Mouse (Mus musculus) midbrain, postnatal 0 days (tissue): ENCODE results near the gene Gpc3. TPM values are rescaled to one million over a fixed set of nuclear protein-coding genes. Genes with fewer than 3 reads are reported as not detected.

ENCODE experiments used
- ATAC-seq: fragments of 200-750 bp; cut with Nextera tagmentation; 2 replicates; pipeline ENCODE4 v1.8.0; 2017; ENCODE audit warnings: moderate number of reproducible peaks, mild to moderate bottlenecking, moderate TSS enrichment, moderate library complexity; ENCODE audit not compliant: low FRiP score
- DNase-seq: peaks from one replicate; pipeline ENCODE4 v3.0.0-alpha.2; 2015; ENCODE audit warnings: low spot score
- H3K27ac ChIP-seq: fragments of 300-500 bp; sonication (generic); 2 replicates; pipeline ENCODE4 v1.5.1; 2014; ENCODE audit warnings: low read depth, mild to moderate bottlenecking, low read length, mixed read lengths
- H3K27me3 ChIP-seq: fragments of 300-500 bp; sonication (generic); 2 replicates; pipeline ENCODE4 v1.6.1; 2014; ENCODE audit warnings: low read length, control low read depth, mixed read lengths; ENCODE audit not compliant: insufficient read depth
- H3K36me3 ChIP-seq: fragments of 300-500 bp; sonication (generic); 2 replicates; pipeline ENCODE4 v1.6.1; 2014; ENCODE audit warnings: low read length, control low read depth, mixed read lengths; ENCODE audit not compliant: insufficient read depth
- H3K4me1 ChIP-seq: fragments of 300-500 bp; sonication (generic); 2 replicates; pipeline ENCODE4 v1.6.1; 2014; ENCODE audit warnings: mild to moderate bottlenecking, control low read depth, antibody characterized with exemption, low read length, mixed read lengths; ENCODE audit not compliant: insufficient read depth
- H3K4me2 ChIP-seq: fragments of 300-500 bp; sonication (generic); 2 replicates; pipeline ENCODE4 v1.6.1; 2014; ENCODE audit warnings: low read depth, mild to moderate bottlenecking, low read length, mixed read lengths; ENCODE audit not compliant: poor library complexity, severe bottlenecking
- H3K4me3 ChIP-seq: fragments of 300-500 bp; sonication (generic); 2 replicates; pipeline ENCODE4 v1.5.1; 2014; ENCODE audit warnings: low read depth, mild to moderate bottlenecking, low read length, moderate library complexity
- H3K9ac ChIP-seq: fragments of 300-500 bp; sonication (generic); replicated peaks from 2 replicates; pipeline ENCODE4 v1.6.1; 2014; ENCODE audit warnings: mild to moderate bottlenecking, low read length, moderate library complexity, mixed read lengths; ENCODE audit not compliant: poor library complexity, severe bottlenecking
- H3K9me3 ChIP-seq: fragments of 300-500 bp; sonication (generic); 2 replicates; pipeline ENCODE4 v1.6.1; 2016; ENCODE audit warnings: low read length, control low read depth
- CTCF ChIP-seq: IDR thresholded peaks from 2 replicates; pipeline ENCODE4 v1.5.1; 2016; ENCODE audit warnings: antibody characterized with exemption, mild to moderate bottlenecking
- WGBS: fragments of 180-500 bp; shearing (Covaris S2); extraction: QIAGEN DNeasy Blood & Tissue Kit; methylation state at CpG from one replicate; pipeline ENCODE4 v1.1.7; 2014; 5-methylcytosine and 5-hydroxymethylcytosine counted together
- polyA plus RNA-seq: library from polyadenylated mRNA; unstranded; fragments of >200 nt; fragmentation: Nextera tagmentation; extraction: Ambion mirVana; gene quantifications from 2 replicates; pipeline ENCODE4 v1.2.1, GENCODE M21; 2015
- total RNA-seq: library from RNA; depleted of rRNA; stranded (reverse); fragments of >200 nt; gene quantifications from 2 replicates; pipeline ENCODE4 v1.2.3, GENCODE M21; 2014

Gene Gpc3
- total and polyA plus RNA-seq, 2 experiments from 2014 or later, result 19.3 to 69.3 TPM

DNA sequence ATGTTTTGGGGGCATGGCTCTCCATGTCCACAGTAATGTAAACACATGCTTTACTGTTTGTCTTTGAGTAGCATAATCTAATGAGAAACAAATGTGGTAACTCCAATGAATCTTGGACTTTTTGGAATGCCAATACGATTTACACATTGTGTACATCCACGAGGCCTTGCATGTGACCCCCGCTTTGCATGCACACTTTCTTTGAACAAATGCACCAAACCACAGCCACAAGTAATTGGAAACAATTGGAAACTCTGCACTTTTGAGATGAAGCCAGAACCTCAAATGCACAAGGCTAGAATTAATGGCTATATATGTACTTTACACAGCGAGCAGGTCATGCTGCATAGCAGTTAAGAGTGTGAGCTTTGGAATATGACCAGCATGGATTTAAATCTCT, 292.0 kb downstream of the Gpc3 start:
- Histone ChIP-seq H3K36me3 (no peaks in the 10 kb centered on the region), H3K4me2 (no peak overlapping the region), H3K27ac (no peak overlapping the region), H3K4me1 (no peaks in the 10 kb centered on the region), H3K4me3 (no peak overlapping the region), H3K27me3 (no peaks in the 10 kb centered on the region), H3K9me3 (no peaks in the 10 kb centered on the region), H3K9ac (no peak overlapping the region)
- DNase-seq (no peak), ATAC-seq (no peak)
- TF ChIP-seq CTCF, result no peak
- WGBS, result 87% methylated on average over 4 of the region's 4 CpGs

DNA sequence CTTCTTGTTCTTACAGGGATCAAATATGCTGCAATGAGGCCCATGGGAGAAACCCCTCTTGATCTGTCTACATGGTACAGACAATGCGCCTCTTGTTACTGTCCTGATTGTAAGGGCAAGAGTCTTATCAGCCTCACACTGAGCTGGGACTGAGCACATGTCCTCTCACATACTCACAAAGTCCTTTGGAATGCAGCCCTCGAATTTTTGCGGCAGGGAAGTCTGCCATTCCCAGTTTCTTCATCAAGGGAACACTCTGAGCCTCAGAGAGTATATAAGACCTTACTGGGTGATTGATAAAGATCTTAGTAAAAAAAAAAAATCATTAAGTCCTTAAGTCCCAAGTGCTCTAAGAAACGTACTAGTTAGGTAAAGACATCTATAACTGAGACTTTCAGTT, 293.1 kb downstream of the Gpc3 start:
- Histone ChIP-seq H3K27ac (no peak overlapping the region), H3K9ac (no peak overlapping the region), H3K9me3 (no peaks in the 10 kb centered on the region), H3K4me2 (no peak overlapping the region), H3K4me3 (no peak overlapping the region), H3K27me3 (no peaks in the 10 kb centered on the region), H3K36me3 (no peaks in the 10 kb centered on the region), H3K4me1 (no peaks in the 10 kb centered on the region)
- DNase-seq (no peak), ATAC-seq (no peak)
- WGBS, result 75% methylated on average over 4 of the region's 4 CpGs
- TF ChIP-seq CTCF, result no peak

DNA sequence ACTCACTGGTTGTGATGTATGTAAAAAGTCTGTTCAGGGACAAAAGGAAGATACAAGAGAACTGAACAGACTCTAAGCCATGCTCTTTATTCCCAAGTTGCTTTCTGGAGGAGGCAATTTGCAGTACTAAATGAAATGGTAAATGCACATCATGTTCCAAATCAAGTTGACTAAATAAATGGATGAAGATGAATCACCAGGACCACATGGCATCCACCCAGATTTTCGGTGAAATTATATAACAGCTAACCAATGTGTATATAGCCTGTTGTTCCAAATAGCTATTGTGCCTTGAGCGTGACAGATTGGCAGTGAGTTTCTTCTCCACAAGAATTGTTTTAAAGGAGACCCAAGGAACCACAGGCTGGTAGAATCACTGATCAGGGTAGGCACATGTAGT, 302.8 kb downstream of the Gpc3 start:
- Histone ChIP-seq H3K4me2 (no peak overlapping the region), H3K36me3 (no peaks in the 10 kb centered on the region), H3K27me3 (no peaks in the 10 kb centered on the region), H3K9ac (no peak overlapping the region), H3K4me1 (no peaks in the 10 kb centered on the region), H3K9me3 (no peaks in the 10 kb centered on the region), H3K4me3 (no peak overlapping the region), H3K27ac (no peak overlapping the region)
- WGBS, result 90% methylated on average over 2 of the region's 2 CpGs
- TF ChIP-seq CTCF, result no peak
- ATAC-seq (no peak), DNase-seq (no peak)

DNA sequence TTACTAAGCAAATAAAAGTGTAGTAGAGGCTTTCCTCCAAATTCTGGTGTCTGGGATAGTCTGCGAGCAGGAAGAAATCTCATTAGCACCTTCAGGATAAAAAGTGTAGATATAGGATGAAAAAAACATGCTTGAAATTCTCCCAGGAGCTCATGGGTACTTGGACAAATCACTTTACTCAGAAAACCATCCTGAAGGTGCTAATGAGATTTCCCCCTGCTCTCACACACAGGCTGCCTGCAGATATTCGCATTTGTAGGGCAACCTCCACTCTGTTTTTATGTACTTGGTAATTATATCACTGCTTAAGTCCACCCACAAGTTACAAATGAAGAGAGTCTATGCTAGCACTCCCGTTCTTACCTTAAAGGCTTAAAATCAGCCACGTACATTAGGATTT, 308.5 kb downstream of the Gpc3 start:
- Histone ChIP-seq H3K4me1 (no peaks in the 10 kb centered on the region), H3K9me3 (no peaks in the 10 kb centered on the region), H3K36me3 (no peaks in the 10 kb centered on the region), H3K4me3 (no peak overlapping the region), H3K27me3 (no peaks in the 10 kb centered on the region), H3K9ac (no peak overlapping the region), H3K4me2 (no peak overlapping the region), H3K27ac (no peak overlapping the region)
- DNase-seq (no peak), ATAC-seq (no peak)
- 77% methylated on average over 4 of the region's 4 CpGs for WGBS
- no peak for TF ChIP-seq CTCF

DNA sequence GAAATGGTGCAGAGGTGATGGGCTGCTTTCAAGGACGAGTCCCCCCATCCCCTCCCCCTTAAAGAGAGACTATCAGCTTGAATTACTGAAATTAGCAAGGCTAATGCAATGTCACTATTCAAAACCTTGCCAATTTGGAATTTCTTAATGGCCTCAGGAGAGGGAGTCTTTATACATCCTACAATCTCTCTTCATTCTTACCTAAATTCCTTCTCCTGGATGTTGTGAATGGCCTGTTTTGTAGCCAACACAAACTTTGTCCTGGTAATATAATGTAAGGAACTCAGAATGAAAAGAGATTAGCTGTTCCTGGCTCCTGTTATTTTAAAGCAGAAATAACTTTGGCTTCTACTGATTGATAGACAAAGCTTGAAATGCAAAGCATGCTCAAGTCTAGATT, 325.0 kb downstream of the Gpc3 start:
- no peak overlapping the region for H3K9ac ChIP-seq
- no peak overlapping the region for H3K4me2 ChIP-seq
- no peaks in the 10 kb centered on the region for H3K4me1 ChIP-seq
- 8% methylated on average over 1 of the region's 1 CpGs for WGBS
- ATAC-seq (no peak), DNase-seq (no peak)
- no peak overlapping the region for H3K27ac ChIP-seq
- no peak overlapping the region for H3K4me3 ChIP-seq
- no peaks in the 10 kb centered on the region for H3K27me3 ChIP-seq
- H3K9me3 ChIP-seq, result no peaks in the 10 kb centered on the region
- TF ChIP-seq CTCF, result no peak
- H3K36me3 ChIP-seq, result no peaks in the 10 kb centered on the region

DNA sequence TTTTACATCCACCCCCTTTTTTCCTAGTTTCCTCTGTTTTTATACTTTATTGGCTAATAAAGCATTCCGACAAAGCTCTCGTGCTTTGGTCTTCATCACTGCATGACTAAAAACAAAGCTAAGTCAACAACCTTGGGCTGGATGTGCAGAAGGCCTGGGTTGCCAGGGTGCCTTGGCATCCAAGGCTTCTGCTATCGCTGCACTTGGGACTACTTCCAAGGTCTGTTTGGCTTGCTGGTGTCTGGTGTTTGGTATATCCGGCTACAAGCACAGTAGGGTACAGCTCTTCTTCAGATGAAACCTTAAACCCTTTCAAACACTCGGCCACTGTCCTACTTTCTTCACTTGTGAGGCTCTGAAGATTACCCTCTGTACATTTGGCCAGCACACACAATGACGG, 325.8 kb downstream of the Gpc3 start:
- no peak overlapping the region for H3K27ac ChIP-seq
- DNase-seq (peak; percentile 4), ATAC-seq (no peak)
- no peak overlapping the region for H3K4me3 ChIP-seq
- H3K9me3 ChIP-seq, result no peaks in the 10 kb centered on the region
- 64% methylated on average over 6 of the region's 6 CpGs for WGBS
- no peak overlapping the region for H3K4me2 ChIP-seq
- H3K4me1 ChIP-seq, result no peaks in the 10 kb centered on the region
- TF ChIP-seq CTCF, result no peak
- no peaks in the 10 kb centered on the region for H3K27me3 ChIP-seq
- H3K9ac ChIP-seq, result no peak overlapping the region
- H3K36me3 ChIP-seq, result no peaks in the 10 kb centered on the region

DNA sequence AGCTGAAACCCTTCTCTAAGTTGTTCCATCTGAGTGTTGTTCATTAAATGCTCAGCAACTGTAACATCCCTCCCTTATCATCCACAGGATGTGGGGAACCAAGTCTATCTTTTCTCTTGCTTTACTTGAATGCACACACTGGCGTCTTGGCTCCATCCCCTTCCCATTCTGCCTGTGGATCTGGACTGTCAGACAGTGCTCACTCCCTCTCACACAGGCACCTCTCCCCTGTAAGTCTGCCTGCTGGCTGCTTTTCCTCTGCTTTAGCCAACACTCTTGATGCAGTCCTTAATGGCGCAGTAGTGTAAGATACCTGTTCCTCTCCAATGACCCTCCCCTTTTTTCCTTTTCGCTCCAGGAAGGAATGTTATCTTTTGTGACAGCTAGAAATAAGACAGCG, 331.7 kb downstream of the Gpc3 start:
- Histone ChIP-seq H3K4me2 (no peak overlapping the region), H3K4me1 (no peaks in the 10 kb centered on the region), H3K9ac (no peak overlapping the region), H3K9me3 (no peaks in the 10 kb centered on the region), H3K36me3 (no peaks in the 10 kb centered on the region), H3K27ac (no peak overlapping the region), H3K27me3 (no peaks in the 10 kb centered on the region), H3K4me3 (no peak overlapping the region)
- no peak for TF ChIP-seq CTCF
- ATAC-seq, result no peak
- no peak for DNase-seq
- 76% methylated on average over 4 of the region's 4 CpGs for whole genome bisulfite sequencing
